In genomic region chr4:57860204-57860611, GRCm38 (mm10) we compare ENCODE assay signal across 11 mouse cellular contexts. TPM values are rescaled to one million over a fixed set of nuclear protein-coding genes. Genes with fewer than 3 reads are reported as not detected.
DNase-seq lines count a peak whose midpoint lies in the region; ATAC-seq and TF ChIP-seq lines count a peak whose summit lies in the region.
"Had no signal": no experiment of that assay in that cellular context is flagged by ENCODE, and none has a peak within 500 bp of the region (broad histone marks: within the 10 kb centered on the region; RNA-seq: fewer than 3 reads in every experiment).

No protein-coding gene starts in this region.

- no peak overlapping the region for H3K4me2 ChIP-seq in liver, embryonic 12.5 days
- H3K4me2 ChIP-seq in kidney, embryonic 15.5 days = no peak overlapping the region
- H3K4me2 ChIP-seq in stomach, embryonic 16.5 days (ENCODE audit: low read depth, low read length) = no peak overlapping the region
- H3K4me2 ChIP-seq: hindbrain, embryonic 14.5 days had no signal

- H3K9ac ChIP-seq in liver, adult 2 months (ENCODE audit: low read depth, low read length) = no peak overlapping the region
- H3K9ac ChIP-seq in liver, embryonic 12.5 days = no peak overlapping the region
- no peak overlapping the region for H3K9ac ChIP-seq in heart, adult 2 months (ENCODE audit: low read depth, low read length)
- H3K9ac ChIP-seq in kidney, embryonic 15.5 days = no peak overlapping the region
- H3K9ac ChIP-seq in stomach, embryonic 16.5 days (ENCODE audit: low read length) = no peak overlapping the region
- H3K9ac ChIP-seq: hindbrain, embryonic 14.5 days had no signal

- no peaks in the 10 kb centered on the region for H3K9me3 ChIP-seq in liver, embryonic 12.5 days (replicated peaks)
- H3K9me3 ChIP-seq in kidney, embryonic 15.5 days (replicated peaks) = no peaks in the 10 kb centered on the region; the same call in 1 of the 2 replicates
- H3K9me3 ChIP-seq in stomach, embryonic 16.5 days (replicated peaks; ENCODE audit: control insufficient read depth, low read length) = no peaks in the 10 kb centered on the region

- no peak for TF ChIP-seq POLR2A in liver, adult 2 months (IDR thresholded peaks at IDR 0.05; ENCODE audit: extremely low read depth, insufficient read depth, low read length)
- TF ChIP-seq POLR2A in heart, adult 2 months (IDR thresholded peaks at IDR 0.05; ENCODE audit: insufficient read depth, low read depth, low read length) = peak; percentile 43; the same call in 1 of the 2 replicates

- ATAC-seq in liver, embryonic 12.5 days = no peak
- no peak for ATAC-seq in kidney, embryonic 15.5 days (replicated peaks; ENCODE audit: low FRiP score)
- ATAC-seq in stomach, embryonic 16.5 days (ENCODE audit: insufficient read depth, low FRiP score) = peak; percentile 12; the same call in 1 of the 2 replicates
- ATAC-seq: forebrain, embryonic 16.5 days had no signal

- WGBS in liver, adult 2 months = 65% methylated on average over 6 of the region's 6 CpGs
- 45% methylated on average over 6 of the region's 6 CpGs for WGBS in liver, embryonic 12.5 days (ENCODE audit: insufficient replicate concordance)
- WGBS in heart, adult 2 months = 31% methylated on average over 6 of the region's 6 CpGs
- 59% methylated on average over 6 of the region's 6 CpGs for WGBS in kidney, embryonic 15.5 days
- WGBS in stomach, embryonic 16.5 days = 70% methylated on average over 6 of the region's 6 CpGs

- peak overlapping the region; percentile 1; the same call in 1 of the 2 replicates for H3K27ac ChIP-seq in liver, adult 2 months (replicated peaks; ENCODE audit: insufficient read depth, low read depth, low read length)
- H3K27ac ChIP-seq in liver, embryonic 12.5 days = no peak overlapping the region
- peak overlapping the region; percentile 71 for H3K27ac ChIP-seq in heart, adult 2 months
- peak overlapping the region; percentile 32; the same call in 1 of the 2 replicates for H3K27ac ChIP-seq in kidney, embryonic 15.5 days
- no peak overlapping the region for H3K27ac ChIP-seq in stomach, embryonic 16.5 days (ENCODE audit: low read length)
- H3K27ac ChIP-seq: hindbrain, embryonic 14.5 days had no signal

- intact Hi-C loops in heart, adult 2 months (cut with DNase I) = loop anchor here (2.0 to 5.0 kb wide), 3 partner anchors 42 to 187 kb away; no protein-coding TSS in a partner anchor
- intact Hi-C loops in left cerebral cortex, postnatal 14 days (cut with DNase I) = no loop called here

- H3K4me3 ChIP-seq in liver, adult 2 months (ENCODE audit: insufficient read depth, low read depth, low read length) = no peak overlapping the region
- H3K4me3 ChIP-seq in liver, embryonic 12.5 days = no peak overlapping the region
- no peak overlapping the region for H3K4me3 ChIP-seq in heart, adult 2 months
- H3K4me3 ChIP-seq in kidney, embryonic 15.5 days (replicated peaks) = no peak overlapping the region
- no peak overlapping the region for H3K4me3 ChIP-seq in stomach, embryonic 16.5 days (replicated peaks; ENCODE audit: low read length)

- peak; percentile 59; the same call in 1 of the 2 replicates for TF ChIP-seq EP300 in heart, adult 2 months (IDR thresholded peaks at IDR 0.05; ENCODE audit: insufficient read depth, low read depth, low read length)

- H3K27me3 ChIP-seq in liver, adult 2 months (ENCODE audit: control insufficient read depth, insufficient read depth, low read length) = no peaks in the 10 kb centered on the region
- H3K27me3 ChIP-seq in liver, embryonic 12.5 days (replicated peaks) = no peaks in the 10 kb centered on the region
- no peaks in the 10 kb centered on the region for H3K27me3 ChIP-seq in heart, adult 2 months (ENCODE audit: control insufficient read depth, insufficient read depth, low read length)
- no peaks in the 10 kb centered on the region for H3K27me3 ChIP-seq in kidney, embryonic 15.5 days
- no peaks in the 10 kb centered on the region for H3K27me3 ChIP-seq in stomach, embryonic 16.5 days (ENCODE audit: control insufficient read depth, insufficient read depth, low read length)

- peaks cover 10% of the 10 kb centered on the region; the same call in 1 of the 2 replicates for H3K79me2 ChIP-seq in liver, adult 2 months (ENCODE audit: control insufficient read depth, insufficient read depth, low read length)
- H3K79me2 ChIP-seq in heart, adult 2 months (replicated peaks; ENCODE audit: control insufficient read depth, insufficient read depth, low read length) = peaks cover 3% of the 10 kb centered on the region

- DNase-seq in liver, adult 2 months (ENCODE audit: extremely low read depth, low read depth, low spot score) = no peak
- peak; percentile 67 to 84 for DNase-seq in heart, adult 2 months
- no peak for DNase-seq in left cerebral cortex, postnatal 14 days (ENCODE audit: low spot score in 2 of 2)
- no peak for DNase-seq in urinary bladder, postnatal 25 days (ENCODE audit: low spot score)
- DNase-seq: cerebellum, postnatal 36 days; left cerebral cortex, postnatal 4 days had no signal

- H3K36me3 ChIP-seq in liver, adult 2 months (ENCODE audit: control insufficient read depth, insufficient read depth, low read length) = peaks cover 2% of the 10 kb centered on the region; the same call in 1 of the 2 replicates
- peaks cover 8% of the 10 kb centered on the region; the same call in 1 of the 2 replicates for H3K36me3 ChIP-seq in liver, embryonic 12.5 days
- peaks cover 60% of the 10 kb centered on the region for H3K36me3 ChIP-seq in heart, adult 2 months (ENCODE audit: control insufficient read depth, insufficient read depth, low read length)
- H3K36me3 ChIP-seq in kidney, embryonic 15.5 days = peaks cover 43% of the 10 kb centered on the region
- peaks cover 24% of the 10 kb centered on the region for H3K36me3 ChIP-seq in stomach, embryonic 16.5 days (ENCODE audit: control insufficient read depth, insufficient read depth, low read length)

- no peak for TF ChIP-seq CTCF in liver, adult 2 months (IDR thresholded peaks at IDR 0.05; ENCODE audit: low read depth, low read length)
- TF ChIP-seq CTCF in heart, adult 2 months (IDR thresholded peaks at IDR 0.05) = peak; percentile 62

- H3K4me1 ChIP-seq in liver, adult 2 months (ENCODE audit: control insufficient read depth, insufficient read depth, low read length) = peaks cover 5% of the 10 kb centered on the region; the same call in 1 of the 2 replicates
- no peaks in the 10 kb centered on the region for H3K4me1 ChIP-seq in liver, embryonic 12.5 days
- peaks cover 35% of the 10 kb centered on the region for H3K4me1 ChIP-seq in heart, adult 2 months (ENCODE audit: control insufficient read depth, insufficient read depth, low read length)
- peaks cover 28% of the 10 kb centered on the region for H3K4me1 ChIP-seq in kidney, embryonic 15.5 days
- peaks cover 7% of the 10 kb centered on the region for H3K4me1 ChIP-seq in stomach, embryonic 16.5 days (ENCODE audit: control insufficient read depth, insufficient read depth, low read length)

RNA-seq across cellular contexts. Expression of gene D630039A03Rik, which starts 55.9 kb away (rescaled TPM):
- total RNA-seq in liver, adult 2 months (2014; rRNA removed) = 3.2 and 4.9 TPM in 2 replicates
- 10.2 and 14.3 TPM in 2 replicates for polyA plus RNA-seq in liver, adult 2 months (2012; rRNA removed)
- 0.39 and 0.51 TPM in 2 replicates for polyA plus RNA-seq in liver, embryonic 12.5 days (2016; fragmentation: Nextera tagmentation; extraction: Ambion mirVana)
- total RNA-seq in heart, adult 2 months (2021) = under 1 TPM; 0.13 to 0.27 TPM
- 0.29 and 0.31 TPM in 2 replicates for polyA plus RNA-seq in heart, adult 2 months (2012; rRNA removed)
- polyA plus RNA-seq in kidney, embryonic 15.5 days (2015; fragmentation: Nextera tagmentation; extraction: Ambion mirVana) = 1.2 and 1.6 TPM in 2 replicates
- 11.9 and 13.8 TPM in 2 replicates for polyA plus RNA-seq in stomach, embryonic 16.5 days (2015; fragmentation: Nextera tagmentation; extraction: Ambion mirVana)
- total RNA-seq in left cerebral cortex, postnatal 14 days (2021) = under 1 TPM; 0.15 to 0.19 TPM
- total RNA-seq: left cerebral cortex, postnatal 4 days had no signal
- polyA plus RNA-seq: forebrain, embryonic 16.5 days had no signal

Comparison
In these comparisons a context has a peak if more than half of its experiments do, and no peak if none do; other contexts are left out.
1. H3K27ac ChIP-seq: peak in liver, adult 2 months (single experiment), heart, adult 2 months (single experiment) and kidney, embryonic 15.5 days (single experiment); none in liver, embryonic 12.5 days (single experiment) and stomach, embryonic 16.5 days (single experiment).
2. DNase-seq: peak in heart, adult 2 months (2 of 2); none in liver, adult 2 months (single experiment), left cerebral cortex, postnatal 14 days (0 of 2) and urinary bladder, postnatal 25 days (single experiment).